ENCODE assay signal across 9 mouse cellular contexts in the genomic region with DNA sequence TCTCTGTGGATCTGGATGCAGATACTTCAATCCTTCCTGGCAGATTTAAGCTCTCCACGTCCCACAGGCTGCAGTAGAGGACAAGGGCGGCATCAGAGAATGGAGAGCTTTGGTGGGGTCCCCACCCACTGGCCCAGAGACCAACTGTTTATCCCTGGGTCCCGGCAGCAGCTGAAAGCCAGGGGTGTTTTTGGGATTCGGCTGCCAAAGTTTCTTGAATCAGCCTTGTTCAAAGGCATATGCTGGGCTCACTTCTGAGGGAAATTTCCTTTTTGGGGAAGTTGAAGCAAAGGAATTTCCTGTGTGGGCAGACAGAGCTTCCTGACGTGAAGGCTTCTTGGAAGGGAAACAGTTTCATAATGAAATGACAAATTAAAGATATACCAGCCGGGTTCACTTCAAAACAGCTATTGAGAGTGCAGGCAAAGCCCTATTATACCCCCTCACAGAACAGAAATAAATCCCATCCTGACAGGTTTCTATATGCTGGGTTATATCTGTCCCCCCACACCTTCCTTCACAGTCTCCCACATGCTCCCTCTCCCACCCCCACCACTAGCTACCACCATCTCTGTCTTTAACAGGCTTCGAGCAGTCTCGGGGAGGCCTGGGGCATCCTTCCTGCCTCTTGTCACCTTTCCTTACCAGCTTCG.
DNase-seq lines count a peak whose midpoint lies in the region; ATAC-seq and TF ChIP-seq lines count a peak whose summit lies in the region.
"Had no signal": no experiment of that assay in that cellular context is flagged by ENCODE, and none has a peak within 500 bp of the region (broad histone marks: within the 10 kb centered on the region; RNA-seq: fewer than 3 reads in every experiment).

No protein-coding gene starts in this region.

- H3K9me3 ChIP-seq in liver, embryonic 11.5 days (ENCODE audit: control insufficient read depth, low read length): no peaks in the 10 kb centered on the region
- no peaks in the 10 kb centered on the region for H3K9me3 ChIP-seq in neural tube, embryonic 15.5 days (replicated peaks)
- H3K9me3 ChIP-seq: hindbrain, embryonic 15.5 days had no signal

- no peak overlapping the region for H3K4me2 ChIP-seq in liver, embryonic 11.5 days
- H3K4me2 ChIP-seq in neural tube, embryonic 15.5 days: no peak overlapping the region
- H3K4me2 ChIP-seq: hindbrain, embryonic 15.5 days had no signal

- no peak for ATAC-seq in liver, embryonic 11.5 days (replicated peaks; ENCODE audit: low FRiP score)
- peak; percentile 64 for ATAC-seq in frontal cortex, adult (ENCODE audit: low TSS enrichment)
- no peak for ATAC-seq in neural tube, embryonic 15.5 days (ENCODE audit: low FRiP score)

- H3K79me2 ChIP-seq in liver, adult 2 months (ENCODE audit: control insufficient read depth, insufficient read depth, low read length): peaks cover 11% of the 10 kb centered on the region; the same call in 1 of the 2 replicates

- no peak overlapping the region for H3K9ac ChIP-seq in liver, adult 2 months (ENCODE audit: low read depth, low read length)
- H3K9ac ChIP-seq in liver, embryonic 11.5 days (ENCODE audit: low read depth, low read length): no peak overlapping the region
- no peak overlapping the region for H3K9ac ChIP-seq in neural tube, embryonic 15.5 days (replicated peaks)
- H3K9ac ChIP-seq: hindbrain, embryonic 15.5 days had no signal

- H3K4me3 ChIP-seq in liver, adult 2 months (ENCODE audit: insufficient read depth, low read depth, low read length): no peak overlapping the region
- no peak overlapping the region for H3K4me3 ChIP-seq in liver, embryonic 11.5 days (ENCODE audit: low read depth, low read length)
- H3K4me3 ChIP-seq in neural tube, embryonic 15.5 days (replicated peaks): no peak overlapping the region
- H3K4me3 ChIP-seq: hindbrain, embryonic 15.5 days had no signal

- 0 out of 2 replicates have a peak, but pooled peaks cover 3% of the 10 kb centered on the region for H3K36me3 ChIP-seq in liver, adult 2 months (ENCODE audit: control insufficient read depth, insufficient read depth, low read length)
- no peaks in the 10 kb centered on the region for H3K36me3 ChIP-seq in liver, embryonic 11.5 days (ENCODE audit: control insufficient read depth, insufficient read depth, low read length)
- H3K36me3 ChIP-seq in neural tube, embryonic 15.5 days: no peaks in the 10 kb centered on the region
- H3K36me3 ChIP-seq: hindbrain, embryonic 15.5 days had no signal

- intact Hi-C loops in left cerebral cortex, postnatal 14 days (cut with DNase I): loop anchor here (5.0 kb wide), 1 partner anchor 115 kb away; the partner anchor contains the start of gene Etv6

- H3K4me1 ChIP-seq in liver, adult 2 months (ENCODE audit: control insufficient read depth, insufficient read depth, low read length): peaks cover 4% of the 10 kb centered on the region
- peaks cover 21% of the 10 kb centered on the region for H3K4me1 ChIP-seq in liver, embryonic 11.5 days (replicated peaks; ENCODE audit: control insufficient read depth, insufficient read depth, low read length)
- H3K4me1 ChIP-seq in neural tube, embryonic 15.5 days: peaks cover 57% of the 10 kb centered on the region

- 80% methylated on average over 9 of the region's 9 CpGs for WGBS in liver, adult 2 months
- 51% methylated on average over 9 of the region's 9 CpGs for WGBS in liver, embryonic 11.5 days
- WGBS in neural tube, embryonic 15.5 days: 65% methylated on average over 9 of the region's 9 CpGs

- no peaks in the 10 kb centered on the region for H3K27me3 ChIP-seq in liver, adult 2 months (ENCODE audit: control insufficient read depth, insufficient read depth, low read length)
- H3K27me3 ChIP-seq in liver, embryonic 11.5 days (replicated peaks; ENCODE audit: control insufficient read depth, insufficient read depth, low read length): no peaks in the 10 kb centered on the region
- no peaks in the 10 kb centered on the region for H3K27me3 ChIP-seq in neural tube, embryonic 15.5 days (replicated peaks)
- H3K27me3 ChIP-seq: hindbrain, embryonic 15.5 days had no signal

- TF ChIP-seq POLR2A in liver, adult 2 months (IDR thresholded peaks at IDR 0.05; ENCODE audit: extremely low read depth, insufficient read depth, low read length): no peak

- peak; percentile 43 for DNase-seq in liver, adult 2 months (ENCODE audit: extremely low read depth, low read depth, low spot score)
- DNase-seq in liver, embryonic 11.5 days (ENCODE audit: low spot score): no peak
- DNase-seq in induced T-regulatory cell, adult 2 months (ENCODE audit: low read depth): peak; percentile 39
- peak; percentile 50 to 64 for DNase-seq in left cerebral cortex, postnatal 14 days (ENCODE audit: low spot score in 2 of 2)
- DNase-seq in embryo, embryonic 9.5 days (ENCODE audit: extremely low spot score): no peak
- no peak for DNase-seq in cerebellum, adult 9-11 months

- peak overlapping the region; percentile 54 for H3K27ac ChIP-seq in liver, adult 2 months (replicated peaks; ENCODE audit: insufficient read depth, low read depth, low read length)
- no peak overlapping the region for H3K27ac ChIP-seq in liver, embryonic 11.5 days (ENCODE audit: low read depth, low read length)
- H3K27ac ChIP-seq in neural tube, embryonic 15.5 days (replicated peaks): peak overlapping the region; percentile 58
- H3K27ac ChIP-seq: hindbrain, embryonic 15.5 days had no signal

- TF ChIP-seq CTCF in liver, adult 2 months (IDR thresholded peaks at IDR 0.05; ENCODE audit: low read depth, low read length): no peak

Comparison
In these comparisons a context has a peak if more than half of its experiments do, and no peak if none do; other contexts are left out.
1. DNase-seq: peak in liver, adult 2 months (single experiment), induced T-regulatory cell, adult 2 months (single experiment) and left cerebral cortex, postnatal 14 days (2 of 2); none in liver, embryonic 11.5 days (single experiment), embryo, embryonic 9.5 days (single experiment) and cerebellum, adult 9-11 months (single experiment).